ENCODE assay signal across 25 mouse cellular contexts in the genomic region with DNA sequence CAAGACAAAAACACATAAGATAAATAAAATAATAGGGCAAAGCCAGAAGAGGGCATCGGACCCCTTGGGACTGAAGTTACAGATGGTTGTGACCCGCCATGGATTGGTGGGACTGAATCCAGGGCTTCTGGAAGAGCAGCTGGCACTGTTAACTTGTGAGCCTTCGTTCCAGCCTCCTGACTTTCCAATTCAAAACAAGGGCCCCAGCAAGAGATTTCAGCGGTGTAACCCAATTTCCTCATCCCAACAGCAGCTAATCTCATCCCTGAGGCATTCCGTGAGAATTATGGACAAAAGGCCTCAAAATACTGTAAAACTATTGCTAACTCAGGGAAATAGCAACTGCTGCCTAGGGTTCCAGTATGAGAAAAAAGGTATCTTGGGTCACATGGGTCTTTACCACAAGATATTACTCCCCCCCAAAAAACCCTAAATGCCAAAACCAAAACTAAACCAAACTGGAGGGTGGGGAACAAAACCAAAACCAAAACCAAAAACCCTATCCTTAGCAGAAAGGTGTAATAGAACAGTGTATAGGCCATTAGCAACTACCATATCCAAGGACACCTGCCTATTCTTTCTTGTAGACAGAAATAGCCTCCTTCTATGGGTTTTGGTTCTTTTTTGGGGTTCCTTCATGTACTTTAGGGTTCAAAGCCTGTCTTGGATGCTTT. TPM values are rescaled to one million over a fixed set of nuclear protein-coding genes. Genes with fewer than 3 reads are reported as not detected.
DNase-seq lines count a peak whose midpoint lies in the region; ATAC-seq and TF ChIP-seq lines count a peak whose summit lies in the region.
"Had no signal": no experiment of that assay in that cellular context is flagged by ENCODE, and none has a peak within 500 bp of the region (broad histone marks: within the 10 kb centered on the region; RNA-seq: fewer than 3 reads in every experiment).

No protein-coding gene starts in this region.

- H3K36me3 ChIP-seq in midbrain, postnatal 0 days (ENCODE audit: insufficient read depth, low read length) = peaks cover 5% of the 10 kb centered on the region
- peaks cover 50% of the 10 kb centered on the region for H3K36me3 ChIP-seq in midbrain, embryonic 10.5 days
- H3K36me3 ChIP-seq in splenic B cell, adult 2 months (ENCODE audit: control insufficient read depth, insufficient read depth, low read length, poor library complexity, severe bottlenecking) = 0 out of 2 replicates have a peak, but pooled peaks cover 1% of the 10 kb centered on the region
- H3K36me3 ChIP-seq in liver, embryonic 11.5 days (ENCODE audit: control insufficient read depth, insufficient read depth, low read length) = peaks cover 9% of the 10 kb centered on the region; the same call in 1 of the 2 replicates
- H3K36me3 ChIP-seq: intestine, embryonic 15.5 days had no signal

- ATAC-seq in midbrain, postnatal 0 days (ENCODE audit: low FRiP score) = no peak
- no peak for ATAC-seq in liver, embryonic 11.5 days (replicated peaks; ENCODE audit: low FRiP score)
- ATAC-seq: forebrain, embryonic 14.5 days; forebrain, postnatal 0 days; intestine, embryonic 15.5 days had no signal

- intact Hi-C loops in heart, postnatal 25 days (cut with DNase I) = loop anchor here (5.0 kb wide), 1 partner anchor 44 kb away; no protein-coding TSS in a partner anchor

- no peak overlapping the region for H3K4me3 ChIP-seq in midbrain, postnatal 0 days (ENCODE audit: low read depth, low read length)
- H3K4me3 ChIP-seq in midbrain, embryonic 10.5 days = no peak overlapping the region
- H3K4me3 ChIP-seq in liver, embryonic 11.5 days (ENCODE audit: low read depth, low read length) = no peak overlapping the region
- H3K4me3 ChIP-seq: embryonic facial prominence, embryonic 12.5 days; embryonic facial prominence, embryonic 15.5 days; gastrocnemius, adult 2 months; heart, embryonic 12.5 days; heart, embryonic 15.5 days; intestine, embryonic 15.5 days had no signal

- no peak for TF ChIP-seq CTCF in midbrain, postnatal 0 days (IDR thresholded peaks at IDR 0.05)

- H3K9me3 ChIP-seq in midbrain, postnatal 0 days (ENCODE audit: low read length) = no peaks in the 10 kb centered on the region
- no peaks in the 10 kb centered on the region for H3K9me3 ChIP-seq in midbrain, embryonic 10.5 days (replicated peaks)
- H3K9me3 ChIP-seq in liver, embryonic 11.5 days (ENCODE audit: control insufficient read depth, low read length) = no peaks in the 10 kb centered on the region
- H3K9me3 ChIP-seq: embryonic facial prominence, embryonic 12.5 days; embryonic facial prominence, embryonic 15.5 days; heart, embryonic 12.5 days; heart, embryonic 15.5 days; intestine, embryonic 15.5 days had no signal

- H3K4me1 ChIP-seq in midbrain, postnatal 0 days (ENCODE audit: insufficient read depth, low read length) = no peaks in the 10 kb centered on the region
- H3K4me1 ChIP-seq in midbrain, embryonic 10.5 days = no peaks in the 10 kb centered on the region
- no peaks in the 10 kb centered on the region for H3K4me1 ChIP-seq in liver, embryonic 11.5 days (replicated peaks; ENCODE audit: control insufficient read depth, insufficient read depth, low read length)
- H3K4me1 ChIP-seq: embryonic facial prominence, embryonic 12.5 days; embryonic facial prominence, embryonic 15.5 days; heart, embryonic 12.5 days; heart, embryonic 15.5 days; intestine, embryonic 15.5 days had no signal

- H3K27ac ChIP-seq in midbrain, postnatal 0 days (ENCODE audit: low read depth, low read length) = no peak overlapping the region
- no peak overlapping the region for H3K27ac ChIP-seq in midbrain, embryonic 10.5 days (replicated peaks)
- H3K27ac ChIP-seq in liver, embryonic 11.5 days (ENCODE audit: low read depth, low read length) = no peak overlapping the region
- H3K27ac ChIP-seq: embryonic facial prominence, embryonic 12.5 days; embryonic facial prominence, embryonic 15.5 days; gastrocnemius, adult 2 months; heart, embryonic 15.5 days; hindbrain, embryonic 14.5 days; intestine, embryonic 15.5 days had no signal

- no peaks in the 10 kb centered on the region for H3K27me3 ChIP-seq in midbrain, postnatal 0 days (ENCODE audit: insufficient read depth, low read length)
- no peaks in the 10 kb centered on the region; the same call in 1 of the 2 replicates for H3K27me3 ChIP-seq in midbrain, embryonic 10.5 days (ENCODE audit: low read depth, poor library complexity, severe bottlenecking)
- no peaks in the 10 kb centered on the region for H3K27me3 ChIP-seq in splenic B cell, adult 2 months (ENCODE audit: control insufficient read depth, insufficient read depth, low read length, poor library complexity, severe bottlenecking)
- peaks cover 13% of the 10 kb centered on the region; the same call in 1 of the 2 replicates for H3K27me3 ChIP-seq in liver, embryonic 11.5 days (replicated peaks; ENCODE audit: control insufficient read depth, insufficient read depth, low read length)
- H3K27me3 ChIP-seq: embryonic facial prominence, embryonic 12.5 days; embryonic facial prominence, embryonic 15.5 days; heart, embryonic 12.5 days; heart, embryonic 15.5 days; intestine, embryonic 15.5 days had no signal

- H3K9ac ChIP-seq in midbrain, postnatal 0 days (replicated peaks; ENCODE audit: low read length, poor library complexity, severe bottlenecking) = no peak overlapping the region
- no peak overlapping the region for H3K9ac ChIP-seq in liver, embryonic 11.5 days (ENCODE audit: low read depth, low read length)
- H3K9ac ChIP-seq: embryonic facial prominence, embryonic 12.5 days; embryonic facial prominence, embryonic 15.5 days; forebrain, postnatal 0 days; heart, embryonic 12.5 days; heart, embryonic 15.5 days; hindbrain, embryonic 14.5 days; intestine, embryonic 15.5 days had no signal

- peak; percentile 83 for DNase-seq in heart, adult 11 months
- DNase-seq in heart, postnatal 25 days (ENCODE audit: low spot score) = no peak
- peak; percentile 8 for DNase-seq in midbrain, postnatal 0 days (ENCODE audit: low spot score)
- no peak for DNase-seq in midbrain, embryonic 10.5 days (ENCODE audit: low spot score)
- DNase-seq in brain, adult 2 months (ENCODE audit: low read depth, low spot score) = peak; percentile 15
- peak; percentile 19 for DNase-seq in splenic B cell, adult 2 months (ENCODE audit: low read depth, low spot score)
- DNase-seq in liver, embryonic 11.5 days (ENCODE audit: low spot score) = no peak
- no peak for DNase-seq in cerebellum, postnatal 25 days
- DNase-seq: adrenal gland, adult 2 months; cerebellum, adult 11-12 months; cerebellum, adult 8-10 months; cerebellum, postnatal 14 days; forebrain, postnatal 0 days; gastrocnemius, adult 2 months; gastrocnemius, postnatal 14 days; heart, postnatal 10 days; kidney, adult 11 months; kidney, adult 8-10 months had no signal

- 63% methylated on average over 5 of the region's 5 CpGs for WGBS in midbrain, postnatal 0 days
- whole genome bisulfite sequencing in midbrain, embryonic 10.5 days = 89% methylated on average over 5 of the region's 5 CpGs
- 89% methylated on average over 5 of the region's 5 CpGs for WGBS in liver, embryonic 11.5 days

- no peak overlapping the region for H3K4me2 ChIP-seq in midbrain, postnatal 0 days (ENCODE audit: low read depth, low read length, poor library complexity, severe bottlenecking)
- H3K4me2 ChIP-seq in liver, embryonic 11.5 days = no peak overlapping the region
- H3K4me2 ChIP-seq: embryonic facial prominence, embryonic 12.5 days; embryonic facial prominence, embryonic 15.5 days; heart, embryonic 12.5 days; heart, embryonic 15.5 days; hindbrain, embryonic 14.5 days; intestine, embryonic 15.5 days had no signal

RNA-seq across cellular contexts. Expression of a gene that starts 14.1 kb away (rescaled TPM):
- 10 to 100 TPM; 58.1 to 60.1 TPM for total RNA-seq in heart, postnatal 25 days (2021)
- total RNA-seq in midbrain, postnatal 0 days (2014; rRNA removed) = 57.2 and 59.1 TPM in 2 replicates
- 33.5 and 35.6 TPM in 2 replicates for polyA plus RNA-seq in midbrain, postnatal 0 days (2015; fragmentation: Nextera tagmentation; extraction: Ambion mirVana)
- polyA plus RNA-seq in midbrain, embryonic 10.5 days (2016; fragmentation: Nextera tagmentation; extraction: Ambion mirVana) = 56.0 and 57.3 TPM in 2 replicates
- 51.8 and 61.0 TPM in 2 replicates for polyA plus RNA-seq in liver, embryonic 11.5 days (2014; fragmentation: Nextera tagmentation; extraction: Ambion mirVana)

Comparison
In these comparisons a context has a peak if more than half of its experiments do, and no peak if none do; other contexts are left out.
1. DNase-seq: peak in heart, adult 11 months (single experiment), midbrain, postnatal 0 days (single experiment), brain, adult 2 months (single experiment) and splenic B cell, adult 2 months (single experiment); none in heart, postnatal 25 days (single experiment), midbrain, embryonic 10.5 days (single experiment), liver, embryonic 11.5 days (single experiment) and cerebellum, postnatal 25 days (0 of 2).